Mouse (Mus musculus): ENCODE measurements around the gene Fastkd3.
"Not testable (repeated sequence)": the region's sequence is repeated elsewhere in the genome, so short reads cannot be mapped to it uniquely, and the experiment has no call there.

The Fastkd3 gene

DNA sequence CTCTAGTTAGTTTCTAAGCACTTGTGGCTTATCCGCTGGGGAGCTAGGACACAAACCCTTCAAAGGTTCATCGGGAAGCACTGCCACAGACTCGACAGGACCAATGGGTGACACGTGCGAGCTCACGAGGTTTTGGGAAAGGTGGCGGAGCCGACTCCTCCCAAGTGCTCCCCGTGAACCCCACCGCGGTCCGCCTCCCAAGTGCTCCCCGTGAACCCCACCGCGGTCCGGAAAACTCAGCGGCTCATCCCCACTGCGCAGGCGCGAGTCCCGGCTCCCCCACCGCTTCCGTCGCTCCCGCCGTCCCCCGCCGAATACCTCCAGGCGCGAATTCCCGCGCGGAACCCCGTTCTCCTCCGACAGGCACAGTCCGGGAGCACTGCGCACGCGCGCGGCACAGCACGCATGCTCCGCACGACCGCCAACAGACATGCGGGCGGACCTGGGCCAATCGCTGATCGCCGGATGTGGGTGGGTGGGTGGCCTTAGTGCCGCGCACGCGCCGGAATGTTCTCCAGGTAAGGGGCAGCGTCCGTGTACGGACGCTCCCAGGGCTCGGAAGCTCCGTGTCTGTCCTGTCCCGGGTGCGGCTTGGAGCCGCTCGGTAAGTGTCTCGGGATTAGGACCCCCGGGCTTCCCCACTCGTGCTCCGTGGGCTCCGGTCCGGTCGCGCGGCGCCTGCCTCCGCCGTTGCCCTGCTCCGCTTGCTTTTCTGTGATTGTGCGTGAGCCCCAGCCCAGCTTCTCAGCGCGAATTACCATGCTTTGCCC lies at the start of gene Fastkd3, which contains the start of gene Mtrr:
Gene Fastkd3, plus strand, starts transcription at position 488 of the 770 bp plus-strand sequence.
Gene Mtrr, minus strand, starts transcription at position 403 of the 770 bp plus-strand sequence.
- DNase-seq (ENCODE audit: low read depth), result peak; percentile 88

DNA sequence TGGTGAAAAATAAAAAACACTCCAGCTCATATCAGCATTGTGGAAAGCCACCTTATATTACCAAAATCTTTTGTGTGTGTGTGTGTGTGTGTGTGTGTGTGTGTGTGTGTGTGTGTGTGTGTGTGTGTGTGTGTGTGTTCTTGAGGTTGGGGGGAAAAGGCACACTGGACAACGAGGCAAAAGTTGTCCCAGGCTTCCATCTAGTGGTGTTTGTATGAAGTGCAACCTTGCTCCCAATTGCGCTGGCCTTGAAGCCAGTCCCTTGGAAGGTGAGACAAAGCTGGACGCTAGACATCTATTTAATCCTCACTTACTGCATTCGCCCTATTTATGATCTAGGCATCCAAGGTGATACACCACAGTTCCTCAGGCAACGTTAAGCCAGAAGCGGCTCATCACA lies 28.6 kb upstream of the Fastkd3 start:
- DNase-seq (ENCODE audit: low read depth), result not testable (repeated sequence)

DNA sequence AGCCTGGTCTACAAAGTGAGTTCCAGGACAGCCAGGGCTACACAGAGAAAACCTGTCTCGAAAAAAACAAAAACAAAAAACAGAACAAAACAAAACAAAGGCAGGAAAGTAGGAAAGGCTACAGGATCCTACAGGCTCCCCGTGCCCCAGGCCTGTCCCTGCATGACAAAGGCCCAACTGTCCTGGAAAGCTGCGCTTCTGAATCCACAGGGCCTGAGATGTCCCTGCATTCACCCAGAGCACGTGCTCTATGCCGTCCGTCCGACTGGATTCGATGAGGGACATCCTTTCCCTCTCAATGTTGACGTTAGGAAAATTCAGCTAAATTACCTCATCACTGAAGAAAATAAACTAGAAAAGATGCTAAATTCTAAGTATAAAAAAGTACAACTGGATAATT lies 13.9 kb upstream of the Fastkd3 start:
- no peak for DNase-seq (ENCODE audit: low read depth)

DNA sequence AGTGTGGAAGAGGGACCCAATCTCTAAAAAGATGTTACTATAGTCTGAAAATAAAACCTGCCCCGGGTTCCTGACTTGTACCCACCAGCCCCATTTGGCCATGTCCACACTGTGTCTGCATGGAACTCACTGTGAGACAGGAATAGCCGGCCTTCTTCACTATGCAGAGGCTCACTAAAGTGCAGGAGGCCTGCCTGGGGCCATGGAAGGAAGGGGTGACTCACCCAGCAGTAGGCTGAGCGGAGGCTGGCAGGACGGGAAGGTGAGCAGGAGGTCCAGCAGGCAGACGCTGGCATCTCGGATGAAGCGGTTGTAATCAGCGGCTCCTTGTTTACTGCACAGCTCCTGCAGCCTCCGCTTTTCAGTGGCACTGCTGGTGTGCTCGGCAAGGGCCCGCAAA lies 13.5 kb upstream of the Fastkd3 start:
- no peak for DNase-seq (ENCODE audit: low read depth)

DNA sequence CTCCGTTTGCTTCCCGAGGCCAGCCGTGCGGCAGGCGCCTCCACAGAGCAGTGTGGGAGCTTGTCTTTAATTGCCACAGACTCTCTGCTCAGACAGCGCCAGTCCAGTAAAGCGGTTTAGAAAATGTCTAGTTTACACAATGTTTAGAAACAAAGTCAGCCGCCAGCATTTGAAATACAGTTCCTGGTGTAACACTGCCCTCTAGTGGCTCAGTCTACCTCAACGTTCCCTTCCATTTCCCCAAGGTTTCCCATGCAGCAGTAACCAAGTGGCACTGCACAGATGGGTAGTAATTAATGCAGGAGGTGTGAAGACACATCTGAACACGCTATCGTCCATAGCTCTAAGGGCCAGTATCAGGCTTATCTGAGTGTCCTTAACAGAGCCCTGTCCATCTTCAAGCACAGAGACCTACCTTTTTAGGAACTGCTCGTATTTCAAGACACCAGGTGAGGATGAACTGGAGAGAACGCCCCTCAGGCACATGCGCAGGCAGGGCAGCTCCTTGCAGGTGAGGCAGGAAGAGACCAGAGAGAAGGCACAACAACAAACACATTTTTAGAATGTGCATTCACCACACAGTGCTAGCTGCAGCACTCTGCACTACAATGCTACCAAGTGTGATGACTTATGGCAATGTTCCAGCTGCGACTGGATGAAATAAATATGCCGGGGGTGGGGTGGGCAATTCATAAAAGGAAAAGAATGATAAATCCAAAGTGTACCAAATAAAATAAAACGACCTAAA lies 12.3 kb upstream of the Fastkd3 start:
- DNase-seq (ENCODE audit: low read depth), result peak; percentile 23

DNA sequence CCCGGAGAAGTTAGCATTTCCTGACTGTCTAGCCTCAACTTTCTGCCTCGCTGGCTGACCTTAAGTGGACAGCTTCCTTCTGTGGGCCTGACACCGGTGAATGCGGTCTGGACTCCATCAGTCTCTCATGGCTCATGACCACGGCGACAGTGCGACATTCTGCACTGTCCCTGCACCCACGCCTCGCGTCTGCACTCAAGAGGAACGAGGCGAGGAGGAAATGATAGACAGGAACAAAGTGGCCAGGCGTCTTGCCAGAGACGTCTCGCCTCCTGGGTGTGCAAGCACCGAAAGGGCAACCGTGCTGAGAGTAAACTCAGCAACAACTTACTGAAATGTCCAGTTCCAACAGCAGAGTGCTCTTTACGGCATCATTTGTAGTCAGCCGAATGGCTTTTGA lies 9.8 kb upstream of the Fastkd3 start:
- DNase-seq (ENCODE audit: low read depth), result no peak

DNA sequence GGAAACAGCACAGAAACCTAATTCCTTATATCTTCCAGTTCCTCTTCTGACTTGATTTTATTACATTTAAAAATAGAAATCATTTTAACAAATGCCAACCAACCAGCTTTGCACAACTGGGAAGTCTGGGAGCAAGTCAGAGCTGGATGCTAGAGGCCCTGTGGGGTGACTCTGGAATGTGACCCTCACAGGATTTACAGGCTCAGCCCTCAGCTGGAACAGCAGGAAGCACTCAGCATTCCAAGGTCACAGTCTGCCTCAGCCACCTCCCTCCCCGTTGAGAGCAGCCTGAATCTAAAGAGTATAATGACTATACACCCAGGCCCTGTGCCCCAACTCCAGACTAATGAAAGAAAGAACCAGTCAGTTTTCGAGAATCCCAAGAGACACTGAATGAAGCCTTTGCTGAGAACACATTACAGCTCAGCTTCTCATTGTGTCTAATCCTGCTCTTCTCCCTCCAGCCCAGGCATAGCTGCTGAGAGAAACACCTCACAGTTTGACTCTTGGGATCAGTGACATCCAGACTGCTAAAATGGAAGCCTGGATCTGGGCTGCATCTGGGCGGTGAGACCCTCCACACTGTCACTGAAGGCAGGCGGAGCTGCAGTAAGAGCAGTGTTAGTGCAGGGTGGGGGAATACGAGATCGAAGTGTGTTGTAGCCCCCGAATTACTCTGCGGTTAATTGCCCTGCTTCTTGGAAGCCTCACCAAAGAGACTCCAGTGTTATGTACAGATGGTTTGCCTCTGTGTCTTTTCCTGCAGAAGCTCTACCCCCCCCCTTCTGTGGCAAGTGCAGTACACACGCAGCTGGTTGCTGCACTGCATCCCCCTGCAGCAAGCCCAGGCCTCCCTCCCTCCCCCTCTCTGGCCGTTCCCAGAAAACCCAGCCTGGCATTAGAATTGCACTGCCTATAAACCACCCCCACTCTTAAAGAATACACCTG lies 8.8 kb upstream of the Fastkd3 start:
- DNase-seq (ENCODE audit: low read depth), result no peak

DNA sequence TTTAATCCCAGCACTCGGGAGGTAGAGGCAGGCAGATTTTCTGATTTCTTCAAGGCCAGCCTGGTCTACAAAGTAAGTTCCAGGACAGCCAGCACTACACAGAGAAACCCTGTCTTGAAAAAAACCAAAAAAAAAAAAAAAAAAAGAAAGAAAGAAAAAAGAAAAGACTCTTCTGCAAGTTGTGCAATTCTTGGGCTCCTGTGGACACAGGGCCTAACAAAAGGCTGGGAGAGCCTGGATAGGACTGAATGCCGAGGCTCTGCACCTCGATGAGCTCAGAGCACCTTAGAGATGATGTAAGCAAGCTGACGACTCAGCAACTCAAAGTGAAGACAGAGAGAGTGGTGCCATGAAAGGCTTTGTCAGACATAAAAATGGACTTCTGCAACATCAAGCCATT lies 7.6 kb upstream of the Fastkd3 start:
- no peak for DNase-seq (ENCODE audit: low read depth)

DNA sequence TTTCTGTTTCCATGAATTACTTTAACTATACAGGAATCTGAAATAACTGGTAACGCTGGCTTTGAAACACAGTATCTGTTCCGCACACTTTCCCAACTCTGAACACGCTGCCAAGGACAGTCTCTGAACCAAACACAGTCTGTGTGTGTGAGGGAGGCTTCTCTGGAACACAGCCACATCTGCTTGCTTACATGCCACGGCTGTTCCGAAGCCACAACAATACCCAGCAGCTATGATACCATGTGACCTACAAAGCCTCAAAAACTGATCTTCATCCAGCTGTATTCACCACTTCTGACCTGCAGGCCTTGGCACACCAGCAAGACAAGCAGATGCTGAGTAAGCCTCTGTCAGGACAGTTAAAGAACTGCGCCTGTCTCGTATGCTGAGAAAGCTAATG lies 4.1 kb upstream of the Fastkd3 start:
- DNase-seq (ENCODE audit: low read depth), result no peak

DNA sequence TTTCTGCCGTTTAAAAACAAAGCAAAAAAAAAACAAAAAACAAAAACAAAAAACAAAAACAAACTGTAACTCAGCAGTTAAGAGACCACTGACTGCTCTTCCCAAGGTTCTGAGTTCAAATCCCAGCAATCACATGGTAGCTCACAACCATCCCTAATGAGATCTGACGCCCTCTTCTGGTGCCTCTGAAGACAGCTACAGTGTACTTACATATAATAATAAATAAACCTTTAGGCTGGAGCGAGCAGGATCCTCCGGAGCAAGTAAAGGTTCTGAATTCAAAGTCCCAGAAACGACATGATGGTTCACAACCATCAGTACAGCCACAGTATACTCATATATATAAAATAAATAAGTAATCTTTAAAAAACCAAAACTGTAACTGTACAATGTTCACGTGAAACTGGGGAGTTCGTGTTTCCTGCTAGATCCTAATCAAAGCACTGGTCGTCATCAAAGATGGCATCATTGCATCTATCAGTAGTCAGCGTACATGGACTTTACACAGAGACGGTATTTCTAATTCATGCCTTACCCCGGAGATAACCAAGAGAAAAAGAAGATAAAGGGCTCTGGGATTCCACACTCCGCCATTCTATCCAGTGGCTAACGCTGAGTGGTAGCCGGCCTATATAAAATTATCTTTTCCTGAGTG lies 821 bp upstream of the Fastkd3 start:
- DNase-seq (ENCODE audit: low read depth), result no peak

DNA sequence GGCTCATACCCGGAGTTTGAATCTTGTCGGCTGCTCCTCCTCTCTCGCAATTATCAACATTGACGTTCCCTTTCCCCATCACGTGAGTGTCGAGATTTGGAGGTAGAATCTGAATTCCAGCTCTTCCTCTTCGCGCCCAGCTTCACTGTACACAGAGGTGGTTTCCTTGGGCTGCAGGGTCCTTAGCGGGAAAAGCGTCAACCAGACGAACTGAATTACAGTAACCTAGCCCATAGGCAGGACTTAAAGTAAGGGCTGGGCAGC lies 415 bp downstream of the Fastkd3 start:
- DNase-seq (ENCODE audit: low read depth), result no peak

DNA sequence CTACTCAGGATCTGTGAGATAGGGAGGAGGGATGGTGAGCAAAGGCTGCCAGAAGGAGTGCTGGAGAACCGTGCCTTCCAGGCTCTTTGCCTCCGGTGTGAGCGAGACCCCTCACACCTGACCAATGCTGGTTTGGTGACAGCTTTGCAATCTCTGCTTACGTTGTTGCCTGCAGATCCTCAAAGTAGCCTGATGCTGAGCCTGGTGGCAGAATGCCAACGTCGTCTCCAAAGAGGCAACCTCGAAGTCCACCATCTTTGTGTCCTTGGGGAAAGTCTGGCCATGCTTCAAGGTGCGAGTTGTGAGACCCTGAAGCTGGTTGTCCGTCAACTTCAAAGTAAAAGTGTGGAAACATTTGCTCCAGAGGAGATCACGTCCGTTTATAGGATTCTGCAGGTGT lies 1.9 kb downstream of the Fastkd3 start:
- no peak for DNase-seq (ENCODE audit: low read depth)

DNA sequence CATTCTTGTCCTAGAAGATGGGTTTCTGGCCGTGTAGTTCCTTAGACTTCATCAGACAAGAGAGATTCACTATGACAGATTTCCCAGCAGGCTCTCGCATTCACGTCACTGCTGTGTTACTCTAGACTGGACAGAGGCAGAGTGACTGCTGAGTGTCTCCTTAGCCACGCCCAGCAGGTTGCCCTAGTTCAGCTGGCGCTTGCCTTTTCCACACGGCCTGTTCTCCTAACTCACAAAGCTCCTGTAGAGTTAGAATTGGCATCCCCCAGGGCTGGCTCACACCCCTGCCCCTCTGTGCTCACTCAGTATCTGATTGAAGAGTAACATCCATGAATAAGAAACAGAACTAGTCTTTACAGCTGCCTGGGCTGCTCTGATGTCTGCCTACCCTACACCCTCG lies 3.4 kb downstream of the Fastkd3 start:
- no peak for DNase-seq (ENCODE audit: low read depth)

DNA sequence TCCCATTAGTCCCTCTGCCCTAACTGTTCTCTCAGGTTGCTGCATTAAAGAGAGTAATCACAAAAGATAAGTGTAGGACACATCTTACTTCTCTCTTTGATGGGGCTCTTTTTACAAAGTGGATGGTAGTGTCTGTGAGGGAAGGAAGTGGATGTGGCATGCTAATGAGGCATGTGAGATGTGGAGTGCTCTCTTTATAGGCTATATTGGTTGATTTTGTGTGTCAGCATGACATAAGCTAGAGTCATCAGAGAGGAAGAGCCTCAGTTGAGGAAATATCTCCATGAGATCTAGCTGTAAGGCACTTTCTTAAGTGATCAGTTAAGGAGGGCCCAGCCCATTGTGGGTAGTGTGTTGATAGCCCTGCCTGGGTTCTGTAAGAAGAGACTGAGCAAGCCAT lies 6.3 kb downstream of the Fastkd3 start:
- no peak for DNase-seq (ENCODE audit: low read depth)

DNA sequence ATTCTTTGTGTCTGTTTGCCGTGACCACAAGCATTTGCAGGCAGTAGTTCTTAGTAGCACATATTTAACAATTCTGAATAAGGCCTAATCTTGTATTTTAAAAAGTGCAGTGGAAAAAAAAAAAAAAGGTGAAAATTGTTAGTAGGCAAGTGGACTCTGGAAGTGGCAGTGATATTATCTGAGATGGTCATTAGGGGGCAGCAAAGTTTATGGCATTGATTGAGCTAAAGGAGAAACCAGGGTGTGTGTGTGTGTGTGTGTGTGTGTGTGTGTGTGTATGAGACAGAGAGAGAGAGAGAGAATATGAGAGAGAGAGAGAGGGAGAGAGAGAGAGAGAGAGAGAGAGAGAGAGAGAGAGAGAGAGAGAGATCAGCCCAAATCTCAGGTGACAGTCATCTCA lies 11.8 kb downstream of the Fastkd3 start:
- DNase-seq (ENCODE audit: low read depth), result no peak

DNA sequence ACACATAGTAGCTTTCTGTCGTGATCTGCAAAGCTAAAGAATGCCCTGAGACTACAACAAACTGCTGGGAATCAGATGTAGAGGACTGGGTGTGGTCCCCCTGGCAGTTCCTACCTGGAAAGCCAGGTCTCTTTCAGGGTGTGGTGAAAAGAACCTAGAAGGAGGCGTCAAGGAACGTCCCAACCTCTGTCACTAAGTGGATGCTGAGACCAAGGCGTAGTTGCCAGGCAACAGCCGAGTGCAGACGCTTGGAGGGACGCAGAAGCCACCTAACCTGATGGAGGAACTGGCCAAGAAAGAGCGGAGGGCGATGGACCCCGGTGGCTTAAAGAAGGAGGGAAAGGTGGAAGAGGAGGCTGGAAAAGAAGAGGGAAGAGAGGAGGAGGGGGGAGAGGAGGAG lies 15.2 kb downstream of the Fastkd3 start, which contains the start of gene 1700001L19Rik:
Gene 1700001L19Rik, plus strand, starts transcription at position 223 of the 400 bp plus-strand sequence.
- no peak for DNase-seq (ENCODE audit: low read depth)

DNA sequence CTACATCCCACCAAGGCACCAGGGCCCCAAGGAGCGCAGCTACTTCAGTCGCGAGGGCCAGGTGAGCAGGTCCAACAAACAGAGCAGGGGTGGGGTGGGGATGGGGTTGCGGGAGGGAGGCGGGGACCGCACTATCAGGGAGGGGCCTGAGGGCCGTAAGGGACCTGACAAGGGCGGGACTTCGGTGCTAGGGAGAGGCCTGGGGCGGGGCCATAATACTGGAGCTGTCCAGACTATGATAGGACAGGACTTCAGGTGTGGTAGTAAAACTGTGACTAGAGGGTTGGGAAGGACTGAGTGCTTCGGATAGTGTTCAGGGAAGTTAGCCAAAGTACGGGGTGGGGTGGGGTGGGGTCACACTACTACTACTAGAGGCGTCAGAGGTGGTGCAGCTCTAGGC lies 15.6 kb downstream of the Fastkd3 start:
- no peak for DNase-seq (ENCODE audit: low read depth)

DNA sequence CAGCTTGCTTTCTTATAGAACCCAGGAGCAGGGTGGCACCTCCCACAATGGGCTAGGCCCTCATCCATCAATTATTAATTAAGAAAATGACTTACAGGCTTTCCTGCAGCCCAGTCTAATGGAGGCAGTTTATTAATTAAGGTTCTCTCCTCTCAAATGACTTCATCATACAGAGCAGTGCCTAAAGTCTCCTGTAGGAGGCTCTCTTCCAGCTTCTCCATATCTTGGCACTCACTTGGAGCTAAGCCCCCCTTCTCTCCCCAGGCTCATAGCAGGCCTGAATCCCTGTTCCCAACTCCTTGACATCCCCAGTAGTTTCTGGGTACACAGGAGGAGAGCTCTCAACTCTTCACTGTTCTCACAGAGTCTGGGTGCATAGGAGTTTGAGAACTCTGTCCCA lies 16.9 kb downstream of the Fastkd3 start:
- DNase-seq (ENCODE audit: low read depth), result no peak

DNA sequence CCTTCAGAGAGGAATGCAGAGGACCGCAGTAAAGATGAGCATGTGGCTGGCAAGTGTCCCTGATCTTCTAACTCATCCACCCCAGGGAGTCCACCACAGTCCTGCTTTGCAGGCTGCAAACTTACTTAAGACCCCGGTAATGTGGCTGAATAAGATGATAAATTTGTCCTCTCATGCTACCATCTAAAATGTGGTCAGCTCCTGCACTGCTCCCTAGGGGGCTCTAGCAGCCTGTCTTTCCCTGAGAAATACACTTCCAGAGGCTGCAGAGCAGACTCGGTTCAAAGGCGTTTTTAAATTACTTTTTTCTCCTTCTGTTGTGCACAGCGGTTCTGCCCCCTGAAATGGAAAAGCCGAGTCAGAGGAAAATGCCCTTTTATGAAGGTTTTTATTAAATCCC lies 19.1 kb downstream of the Fastkd3 start:
- DNase-seq (ENCODE audit: low read depth), result no peak

DNA sequence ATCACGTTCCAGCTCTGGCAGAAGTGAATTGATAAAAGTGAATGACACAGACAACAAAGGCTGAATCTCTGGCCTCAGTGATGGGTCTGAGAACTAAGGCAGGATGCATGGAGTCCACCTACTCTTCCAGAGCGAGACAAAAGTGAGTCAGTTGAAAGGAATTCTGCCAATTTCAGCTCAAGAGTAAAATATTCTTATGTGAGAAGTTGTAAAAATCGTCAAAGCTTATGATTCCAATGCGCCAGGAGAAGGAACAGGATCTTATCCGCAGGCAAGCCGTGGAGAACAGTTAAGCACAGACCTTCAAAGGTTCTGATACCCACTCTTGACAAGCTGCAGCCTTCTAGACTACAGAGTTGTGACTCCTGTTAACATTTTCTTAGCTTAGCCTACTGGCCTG lies 21.1 kb downstream of the Fastkd3 start:
- DNase-seq (ENCODE audit: low read depth), result no peak

DNA sequence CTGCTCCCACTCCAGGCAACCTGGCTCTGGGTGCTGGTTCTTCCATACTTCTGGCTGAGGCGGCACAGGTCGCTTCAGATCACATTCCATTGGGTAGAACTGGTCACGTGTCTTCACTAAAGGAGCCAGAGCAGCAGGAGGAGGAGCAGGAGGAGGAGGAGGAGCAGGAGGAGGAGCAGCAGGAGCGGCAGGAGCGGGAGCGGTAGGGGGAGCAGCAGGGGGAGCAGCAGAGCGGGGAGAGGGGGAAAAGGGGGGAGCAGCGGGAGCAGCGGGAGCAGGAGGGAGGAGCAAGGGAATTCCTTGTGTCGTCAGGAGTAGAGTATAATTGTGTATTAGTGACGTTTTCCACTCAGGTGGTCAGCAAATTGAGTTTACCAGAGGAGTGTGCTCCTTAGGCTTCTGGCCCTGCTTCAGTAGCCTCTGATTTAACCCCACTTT lies 23.7 kb downstream of the Fastkd3 start:
- DNase-seq (ENCODE audit: low read depth), result no peak

Measured in c-Kit-positive CD71-negative TER-119-negative erythroid progenitor cells, embryonic 14.5 days (primary cell).